10 mouse cellular contexts compared by ENCODE assay signal in genomic region chr8:11712244-11712643, GRCm38 (mm10). TPM values are rescaled to one million over a fixed set of nuclear protein-coding genes. Genes with fewer than 3 reads are reported as not detected.
A peak's percentile ranks its signal among the peaks of the same experiment; 100 is the strongest.
DNase-seq lines count a peak whose midpoint lies in the region; ATAC-seq and TF ChIP-seq lines count a peak whose summit lies in the region.
"Had no signal": no experiment of that assay in that cellular context is flagged by ENCODE, and none has a peak within 500 bp of the region (broad histone marks: within the 10 kb centered on the region; RNA-seq: fewer than 3 reads in every experiment).

No protein-coding gene starts in this region.

- H3K27ac ChIP-seq in hindbrain, embryonic 11.5 days (ENCODE audit: low read depth, low read length) = no peak overlapping the region
- no peak overlapping the region for H3K27ac ChIP-seq in hindbrain, embryonic 13.5 days
- H3K27ac ChIP-seq in thymus, adult 2 months (ENCODE audit: control insufficient read depth, insufficient read depth, low read length) = no peak overlapping the region
- no peak overlapping the region for H3K27ac ChIP-seq in limb, embryonic 11.5 days (replicated peaks; ENCODE audit: low read depth, low read length)

- no peaks in the 10 kb centered on the region for H3K9me3 ChIP-seq in hindbrain, embryonic 11.5 days (ENCODE audit: control insufficient read depth, low read length)
- H3K9me3 ChIP-seq in hindbrain, embryonic 13.5 days = no peaks in the 10 kb centered on the region
- H3K9me3 ChIP-seq in limb, embryonic 11.5 days (ENCODE audit: control insufficient read depth, low read length) = no peaks in the 10 kb centered on the region; the same call in 1 of the 2 replicates

- H3K9ac ChIP-seq in hindbrain, embryonic 11.5 days (ENCODE audit: low read depth, low read length) = no peak overlapping the region
- no peak overlapping the region for H3K9ac ChIP-seq in hindbrain, embryonic 13.5 days
- no peak overlapping the region for H3K9ac ChIP-seq in limb, embryonic 11.5 days (ENCODE audit: low read length)

- TF ChIP-seq POLR2A in thymus, adult 2 months (IDR thresholded peaks at IDR 0.05; ENCODE audit: control insufficient read depth, extremely low read depth, insufficient read depth, low read length, poor library complexity) = no peak

- WGBS in hindbrain, embryonic 11.5 days = 87% methylated on average over 6 of the region's 6 CpGs
- WGBS in hindbrain, embryonic 13.5 days = 88% methylated on average over 6 of the region's 6 CpGs
- WGBS in thymus, adult 2 months = 84% methylated on average over 6 of the region's 6 CpGs
- WGBS in limb, embryonic 11.5 days = 82% methylated on average over 6 of the region's 6 CpGs

- peak; percentile 29 for DNase-seq in hindbrain, embryonic 11.5 days (ENCODE audit: low spot score)
- DNase-seq in thymus, adult 2 months = peak; percentile 20
- no peak for DNase-seq in thymus, adult 18-20 months
- DNase-seq in limb, embryonic 11.5 days (ENCODE audit: low spot score) = peak; percentile 54
- no peak for DNase-seq in ovary, adult 18-20 months (ENCODE audit: low spot score)
- no peak for DNase-seq in adrenal gland, postnatal 4 days (ENCODE audit: low spot score in 2 of 2)

- H3K4me3 ChIP-seq in hindbrain, embryonic 11.5 days (ENCODE audit: low read depth, low read length) = no peak overlapping the region
- H3K4me3 ChIP-seq in hindbrain, embryonic 13.5 days = no peak overlapping the region
- H3K4me3 ChIP-seq in thymus, adult 2 months (ENCODE audit: control insufficient read depth, insufficient read depth, low read length) = no peak overlapping the region
- no peak overlapping the region for H3K4me3 ChIP-seq in limb, embryonic 11.5 days (ENCODE audit: low read depth, low read length)

- no peak for TF ChIP-seq CTCF in thymus, adult 2 months (IDR thresholded peaks at IDR 0.05; ENCODE audit: borderline replicate concordance, control insufficient read depth, extremely low read depth, insufficient read depth, low read length, poor library complexity)

- H3K27me3 ChIP-seq in hindbrain, embryonic 11.5 days (ENCODE audit: control insufficient read depth, insufficient read depth, low read length) = no peaks in the 10 kb centered on the region
- H3K27me3 ChIP-seq in hindbrain, embryonic 13.5 days = no peaks in the 10 kb centered on the region
- no peaks in the 10 kb centered on the region for H3K27me3 ChIP-seq in thymus, adult 2 months (ENCODE audit: control insufficient read depth, insufficient read depth, low read length)
- H3K27me3 ChIP-seq in limb, embryonic 11.5 days (ENCODE audit: control insufficient read depth, insufficient read depth, low read length) = no peaks in the 10 kb centered on the region

- H3K4me1 ChIP-seq in hindbrain, embryonic 11.5 days (replicated peaks; ENCODE audit: control insufficient read depth, insufficient read depth, low read length) = no peaks in the 10 kb centered on the region
- peaks cover 6% of the 10 kb centered on the region for H3K4me1 ChIP-seq in hindbrain, embryonic 13.5 days (replicated peaks)
- H3K4me1 ChIP-seq in thymus, adult 2 months (replicated peaks; ENCODE audit: control insufficient read depth, insufficient read depth, low read length) = no peaks in the 10 kb centered on the region
- no peaks in the 10 kb centered on the region for H3K4me1 ChIP-seq in limb, embryonic 11.5 days (ENCODE audit: control insufficient read depth, insufficient read depth, low read length)

- H3K4me2 ChIP-seq in hindbrain, embryonic 11.5 days (replicated peaks; ENCODE audit: low read depth, low read length) = no peak overlapping the region
- H3K4me2 ChIP-seq in hindbrain, embryonic 13.5 days = no peak overlapping the region
- H3K4me2 ChIP-seq in limb, embryonic 11.5 days (ENCODE audit: low read depth, severe bottlenecking) = no peak overlapping the region

- no peaks in the 10 kb centered on the region for H3K36me3 ChIP-seq in hindbrain, embryonic 11.5 days (ENCODE audit: control insufficient read depth, insufficient read depth, low read length)
- no peaks in the 10 kb centered on the region for H3K36me3 ChIP-seq in hindbrain, embryonic 13.5 days
- no peaks in the 10 kb centered on the region for H3K36me3 ChIP-seq in thymus, adult 2 months (ENCODE audit: control insufficient read depth, insufficient read depth, low read length)
- no peaks in the 10 kb centered on the region for H3K36me3 ChIP-seq in limb, embryonic 11.5 days (ENCODE audit: control insufficient read depth, insufficient read depth, low read length)

- ATAC-seq in hindbrain, embryonic 11.5 days (ENCODE audit: low FRiP score) = no peak
- ATAC-seq in hindbrain, embryonic 13.5 days (ENCODE audit: low FRiP score) = no peak
- ATAC-seq in limb, embryonic 11.5 days (ENCODE audit: insufficient number of reproducible peaks, low FRiP score, low TSS enrichment, low read depth) = no peak
- no peak; the same call in 1 of the 2 replicates for ATAC-seq in erythroblast, adult 5-6 weeks (replicated peaks; ENCODE audit: low FRiP score, poor library complexity, severe bottlenecking)

RNA-seq across cellular contexts. Expression of gene 1700016D06Rik, which starts 11.4 kb away (rescaled TPM):
- not detected in 2 replicates for polyA plus RNA-seq in hindbrain, embryonic 11.5 days (2014; fragmentation: Nextera tagmentation; extraction: Ambion mirVana)
- polyA plus RNA-seq in hindbrain, embryonic 13.5 days (2015; fragmentation: Nextera tagmentation; extraction: Ambion mirVana) = not detected in 2 replicates
- polyA plus RNA-seq in thymus, adult 2 months (2012; rRNA removed) = not detected in 2 replicates
- polyA plus RNA-seq in limb, embryonic 11.5 days (2014; fragmentation: Nextera tagmentation; extraction: Ambion mirVana) = not detected in 2 replicates
- not detected in 2 replicates for total RNA-seq in erythroblast, adult 5-6 weeks (2015; ENCODE audit: low replicate concordance)
- total RNA-seq in erythroblast, adult 5-6 weeks (2017; ENCODE audit: low replicate concordance) = not detected in 2 replicates
- total RNA-seq in adrenal gland, postnatal 4 days (2021) = not detected
- total RNA-seq: hematopoietic stem cell, adult 5-6 weeks had no signal
- polyA plus RNA-seq: liver, embryonic 16.5 days had no signal

RNA-seq across cellular contexts. Expression of gene Arhgef7, which starts 15.3 kb away (rescaled TPM):
- 54.3 and 57.0 TPM in 2 replicates for polyA plus RNA-seq in hindbrain, embryonic 11.5 days (2014; fragmentation: Nextera tagmentation; extraction: Ambion mirVana)
- 62.4 and 62.5 TPM in 2 replicates for polyA plus RNA-seq in hindbrain, embryonic 13.5 days (2015; fragmentation: Nextera tagmentation; extraction: Ambion mirVana)
- polyA plus RNA-seq in thymus, adult 2 months (2012; rRNA removed) = 36.1 and 36.6 TPM in 2 replicates
- polyA plus RNA-seq in limb, embryonic 11.5 days (2014; fragmentation: Nextera tagmentation; extraction: Ambion mirVana) = 52.0 and 63.3 TPM in 2 replicates
- total RNA-seq in erythroblast, adult 5-6 weeks (2015; ENCODE audit: low replicate concordance) = 5.4 and 10.9 TPM in 2 replicates
- 1.9 and 5.6 TPM in 2 replicates for total RNA-seq in erythroblast, adult 5-6 weeks (2017; ENCODE audit: low replicate concordance)
- total RNA-seq in adrenal gland, postnatal 4 days (2021) = 10 to 100 TPM; 72.8 to 74.1 TPM

Comparison
In these comparisons a context has a peak if more than half of its experiments do, and no peak if none do; other contexts are left out.
1. DNase-seq: peak in hindbrain, embryonic 11.5 days (single experiment), thymus, adult 2 months (single experiment) and limb, embryonic 11.5 days (single experiment); none in thymus, adult 18-20 months (0 of 2), ovary, adult 18-20 months (single experiment) and adrenal gland, postnatal 4 days (0 of 2).